Mouse (Mus musculus) testis, postnatal 14 days (tissue): ENCODE measurements at regions not wholly inside any gene's neighbourhood (a gene's known extent, or its start where the extent isn't known, plus 50 kb on each side); places are given as distances from the start of the nearest gene placed in this dataset.

Experiments
- DNase-seq: peaks from one replicate; pipeline ENCODE4 v3.0.0; 2021; ENCODE audit warnings: low spot score

DNA sequence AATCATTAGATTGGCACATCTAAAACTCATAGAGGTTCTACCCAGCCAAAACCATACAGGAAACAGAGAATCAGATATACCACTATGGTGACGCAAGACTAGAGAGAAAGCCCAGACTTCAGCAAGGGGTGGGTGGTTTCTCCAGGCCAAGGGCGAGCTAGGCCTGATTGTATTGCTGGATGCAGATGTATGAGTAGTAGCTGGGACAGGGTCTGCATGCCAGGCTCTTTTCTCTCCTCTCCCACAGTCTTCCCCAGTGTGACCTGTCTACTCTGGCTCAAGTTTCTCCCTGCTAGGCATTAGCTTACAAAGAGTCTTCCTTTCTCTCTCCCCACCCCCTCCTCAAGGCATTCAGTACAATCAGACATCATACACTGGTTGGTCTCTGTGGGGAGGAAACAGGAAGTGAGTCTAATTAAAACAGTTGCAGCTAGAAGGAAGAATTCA lies 181.8 kb upstream of the Sesn3 start:
- DNase-seq = no peak

DNA sequence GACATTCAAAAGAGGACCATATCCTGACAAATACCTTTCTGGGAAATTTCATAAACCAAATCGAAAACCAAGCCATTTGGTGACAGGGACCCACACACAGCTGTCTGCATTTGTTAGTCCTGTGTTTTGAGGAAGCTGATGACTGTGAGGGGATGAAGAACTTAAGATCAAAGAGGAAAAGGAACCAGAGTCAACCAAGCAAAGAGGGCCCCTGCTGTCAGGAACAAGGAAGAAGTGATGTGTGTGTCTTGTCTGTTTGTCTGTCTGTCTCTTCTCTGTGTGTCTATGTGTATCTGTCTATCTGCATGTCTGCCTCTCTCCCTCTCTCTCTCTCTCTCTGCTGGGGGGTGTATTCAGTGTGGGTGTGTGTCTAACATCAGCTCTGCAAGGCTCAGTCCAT lies 171.3 kb upstream of the Sesn3 start:
- DNase-seq = no peak

DNA sequence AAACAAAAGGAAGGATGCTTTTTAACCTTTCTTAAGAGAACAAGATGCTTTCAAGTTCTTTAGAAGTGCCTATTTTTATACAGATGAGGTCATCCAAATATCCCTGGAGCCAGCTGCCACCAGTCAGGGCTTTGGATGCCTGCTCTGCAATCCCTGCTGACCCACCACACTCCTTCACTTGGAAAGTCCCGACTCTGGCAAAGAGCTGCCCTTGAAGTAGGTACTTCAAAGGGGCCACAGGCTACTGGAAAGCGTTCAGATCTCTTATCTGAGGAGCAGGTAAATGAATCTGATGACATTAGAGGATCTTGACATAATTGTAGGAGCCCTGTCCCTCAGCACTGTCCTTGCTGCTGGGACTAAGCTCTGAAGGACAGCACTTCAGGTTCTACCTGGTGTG lies 169.9 kb upstream of the Sesn3 start:
- DNase-seq = no peak

DNA sequence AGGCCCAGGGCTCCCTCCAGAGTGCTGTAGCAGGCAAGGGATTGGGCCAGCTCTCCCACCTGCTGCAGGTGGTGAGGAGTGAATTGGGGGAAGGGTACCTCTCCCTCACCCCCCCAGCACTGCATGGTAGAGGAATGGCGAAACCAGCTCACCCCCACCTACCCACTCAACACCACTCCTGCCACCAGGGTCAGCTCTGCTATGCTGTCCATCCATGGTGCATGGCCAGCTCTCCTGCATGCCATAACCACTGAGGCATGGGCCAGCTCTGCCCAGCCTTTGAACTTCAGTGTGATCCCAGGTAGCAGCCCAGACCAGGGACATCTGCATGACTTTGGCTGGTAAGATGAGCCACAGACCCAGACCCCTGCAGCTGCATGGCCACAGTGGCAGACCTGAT lies 168.5 kb upstream of the Sesn3 start:
- DNase-seq = no peak

DNA sequence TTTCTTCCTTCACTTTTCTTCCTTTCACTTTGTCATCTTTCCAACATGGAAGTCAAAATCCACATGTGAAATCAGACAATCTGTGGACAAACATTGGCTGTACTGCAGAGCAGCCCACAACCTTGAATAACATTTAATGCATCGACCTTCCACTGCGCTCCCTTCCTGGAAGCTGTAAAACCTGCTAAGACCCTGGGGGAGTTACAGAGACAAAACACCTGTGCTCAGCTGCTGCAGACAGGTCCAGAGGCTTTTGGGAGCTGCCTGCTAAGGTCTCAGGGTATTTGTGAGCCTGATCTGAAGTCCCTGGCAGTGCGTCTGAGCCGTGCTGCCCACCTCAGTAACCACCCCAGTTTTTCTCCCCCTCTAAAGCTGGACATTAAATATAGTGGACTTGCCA lies 166.1 kb upstream of the Sesn3 start:
- DNase-seq = no peak

DNA sequence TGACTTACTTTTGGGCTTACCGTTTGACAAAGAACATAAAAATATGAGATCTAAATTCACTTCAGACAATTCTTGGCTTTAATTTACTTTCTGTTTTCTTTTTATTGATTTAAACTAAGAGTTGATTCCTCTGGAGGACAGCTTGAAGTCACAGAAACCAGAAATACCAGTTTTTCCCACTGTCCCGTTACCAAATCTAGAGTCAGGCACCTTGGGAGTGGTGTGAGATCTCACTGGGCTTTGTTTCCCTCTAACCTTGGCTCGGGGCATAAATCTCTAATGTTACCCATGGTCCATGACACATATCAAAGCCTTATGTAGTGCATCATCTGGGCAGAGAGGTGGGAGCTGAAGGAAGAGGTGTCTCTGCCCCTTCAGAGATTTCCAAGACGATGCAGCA lies 165.4 kb upstream of the Sesn3 start:
- no peak for DNase-seq

DNA sequence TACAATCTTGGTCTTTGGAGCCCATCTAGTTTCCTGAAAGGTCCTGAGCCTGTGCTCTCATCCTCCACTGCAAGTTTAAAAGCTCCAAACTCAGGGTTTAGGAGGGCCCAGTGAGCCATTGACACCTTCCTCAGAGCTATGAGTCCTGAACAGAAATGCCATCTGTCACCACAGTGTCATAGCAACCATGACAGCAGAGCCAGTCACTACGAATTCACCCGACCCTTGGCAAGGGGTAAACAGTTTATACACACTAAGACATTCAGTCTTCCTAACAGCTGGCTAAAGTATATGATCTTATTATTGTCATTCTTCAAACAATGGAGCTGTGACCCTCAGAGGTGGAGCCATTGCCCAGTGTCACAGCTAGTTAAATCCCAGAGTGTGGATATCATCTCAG lies 163.2 kb upstream of the Sesn3 start:
- no peak for DNase-seq

DNA sequence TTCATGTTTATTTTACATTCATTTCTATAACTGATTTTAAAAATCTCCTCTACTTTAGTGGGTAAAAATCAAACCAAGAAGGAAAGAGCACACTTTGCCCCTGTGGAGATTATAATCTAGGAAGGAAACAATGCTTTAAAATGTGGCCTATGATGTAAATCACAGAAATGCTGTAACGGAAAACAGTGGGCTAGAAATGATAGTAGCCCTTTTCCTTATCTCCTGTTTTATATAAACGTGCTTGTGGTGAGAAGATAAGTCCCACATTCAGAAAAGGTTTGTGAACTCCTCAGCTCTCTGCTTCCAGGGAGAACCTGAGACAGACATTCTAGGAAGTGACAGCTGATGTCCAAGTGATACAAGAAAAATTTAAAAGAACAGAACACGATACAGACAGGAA lies 159.3 kb upstream of the Sesn3 start:
- no peak for DNase-seq

DNA sequence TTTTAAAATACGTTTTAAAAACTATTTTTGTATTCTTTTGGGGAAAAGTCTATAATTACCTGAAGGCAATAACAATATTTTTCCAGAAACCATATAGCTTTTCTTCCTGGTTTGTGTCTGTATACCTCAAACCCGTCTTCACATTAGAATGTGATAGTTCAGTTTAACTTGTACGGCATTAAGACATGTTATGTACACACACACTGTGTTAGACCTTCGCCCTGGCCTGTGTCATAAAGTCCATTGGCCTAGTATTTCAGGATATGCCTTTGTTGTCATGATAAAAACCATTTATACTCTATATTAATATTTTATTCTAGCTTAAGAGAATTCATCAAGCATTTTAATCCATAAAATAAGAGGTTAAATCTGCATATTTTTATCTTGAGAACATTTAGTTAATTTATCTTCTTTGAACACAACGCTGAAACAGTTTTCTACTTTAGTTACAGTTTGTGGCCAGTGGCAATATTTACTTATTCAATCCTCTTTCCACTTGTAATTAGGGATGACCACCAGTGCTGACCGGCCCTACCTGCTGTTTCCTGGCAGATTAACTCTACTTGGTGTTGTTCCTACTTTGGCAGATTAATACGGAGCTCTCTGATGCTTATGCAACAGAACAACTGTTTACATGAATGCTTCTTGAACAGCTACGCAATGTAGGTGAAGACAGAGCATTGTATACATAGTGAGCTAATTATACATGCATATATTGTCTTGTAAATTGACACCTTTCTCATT lies 158.6 kb upstream of the Sesn3 start:
- DNase-seq = no peak

DNA sequence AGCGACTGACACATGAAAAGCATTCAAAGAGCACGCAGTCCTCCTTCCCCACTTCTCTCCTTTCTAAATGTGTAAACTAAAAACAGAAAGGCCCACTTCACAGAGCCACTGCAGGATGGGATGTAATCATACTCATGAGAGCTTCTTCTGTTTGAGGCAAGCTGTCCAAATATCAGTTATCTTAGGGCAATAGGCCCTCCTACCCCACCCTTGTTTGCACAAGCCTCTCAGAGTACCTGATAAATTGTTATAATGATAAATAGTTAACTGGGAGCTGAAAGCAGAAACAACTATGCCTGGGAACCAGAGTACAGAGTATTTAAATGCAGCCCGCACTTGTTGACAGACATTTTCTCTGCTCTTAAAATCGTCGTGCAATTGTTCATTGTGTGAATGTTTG lies 141.5 kb upstream of the Sesn3 start:
- DNase-seq = no peak

DNA sequence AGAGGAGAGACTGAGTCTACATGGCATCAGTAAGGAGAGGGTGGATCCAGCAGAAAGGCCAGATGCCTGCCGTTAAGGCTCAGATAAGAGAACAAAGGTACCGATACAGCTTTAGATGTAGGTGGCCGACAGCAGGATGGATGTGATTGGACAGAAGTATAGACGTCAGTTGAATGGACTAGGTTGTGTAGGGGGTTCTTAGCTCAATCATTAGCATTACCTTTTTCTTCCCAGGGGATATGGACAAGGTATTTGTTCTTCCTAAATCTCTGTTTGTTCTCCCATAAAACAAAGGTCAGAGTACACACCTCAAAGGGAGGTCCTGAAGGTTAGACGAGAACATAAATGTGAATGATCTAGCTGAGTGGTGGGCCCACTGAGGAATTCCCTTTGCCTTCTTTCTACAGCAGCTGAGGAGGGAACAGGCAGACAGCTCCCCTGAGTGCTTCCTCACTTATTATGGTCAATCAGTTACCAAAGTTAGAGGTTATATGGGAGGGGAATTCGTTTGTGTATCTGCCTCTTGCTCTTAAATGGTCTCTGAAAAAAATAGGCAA lies 139.9 kb upstream of the Sesn3 start:
- DNase-seq = no peak

DNA sequence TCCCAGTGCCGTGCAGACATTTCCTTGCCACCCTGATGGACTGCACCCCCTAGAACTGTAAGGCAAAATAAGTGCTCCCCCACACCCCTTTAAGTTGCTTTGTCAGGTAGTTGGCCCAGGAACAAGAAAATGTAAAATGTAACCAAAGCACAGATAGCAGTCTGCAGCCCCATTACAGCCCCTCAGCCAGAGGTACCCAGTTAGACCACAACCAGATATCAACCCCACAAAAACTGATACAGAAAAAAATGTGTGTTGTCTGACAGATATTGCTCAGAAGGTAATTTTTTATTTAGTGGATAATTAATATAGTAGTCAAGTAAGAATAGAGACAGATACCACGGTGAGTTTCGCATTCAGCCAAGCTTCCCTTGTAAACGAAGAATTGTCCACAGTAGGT lies 133.5 kb upstream of the Sesn3 start:
- no peak for DNase-seq

DNA sequence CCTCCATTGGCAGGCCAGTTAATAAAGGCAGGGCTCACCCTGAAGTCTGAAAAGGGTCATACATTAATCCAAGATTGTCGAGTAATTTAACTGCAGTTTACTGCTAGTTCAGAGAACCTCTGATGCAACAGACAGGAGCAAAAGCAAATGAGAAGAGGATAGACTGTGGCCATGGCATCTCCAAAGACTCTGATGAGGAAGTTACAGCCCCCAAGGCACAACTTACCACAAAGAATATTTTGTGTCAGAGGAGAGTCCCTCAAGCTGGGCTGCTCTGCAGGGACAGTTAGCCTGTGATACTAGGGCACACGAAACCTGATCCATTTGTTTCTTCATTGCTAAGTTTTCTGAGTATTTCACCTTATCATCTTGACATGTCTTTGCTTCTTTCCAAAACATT lies 130.9 kb upstream of the Sesn3 start:
- DNase-seq = no peak

DNA sequence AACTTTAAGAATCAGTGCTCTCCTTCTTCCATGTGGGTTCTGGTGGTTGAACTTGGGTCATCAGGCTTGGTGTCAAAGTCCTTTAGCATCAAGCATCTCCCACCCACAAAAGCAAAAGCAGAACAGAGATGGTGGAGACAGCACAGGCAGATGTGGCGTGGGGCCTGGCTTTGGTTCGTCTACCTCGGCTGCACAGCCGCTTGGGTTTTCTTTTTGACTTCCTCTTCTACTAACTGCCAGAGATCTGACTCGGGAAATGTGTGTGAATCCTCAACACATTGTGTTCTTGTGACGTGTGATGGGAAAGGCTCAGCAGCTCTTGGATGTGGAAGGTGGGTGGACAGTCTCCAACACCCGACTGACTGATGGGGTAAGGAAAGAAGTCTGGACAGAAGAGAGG lies 127.8 kb upstream of the Sesn3 start:
- DNase-seq = no peak

DNA sequence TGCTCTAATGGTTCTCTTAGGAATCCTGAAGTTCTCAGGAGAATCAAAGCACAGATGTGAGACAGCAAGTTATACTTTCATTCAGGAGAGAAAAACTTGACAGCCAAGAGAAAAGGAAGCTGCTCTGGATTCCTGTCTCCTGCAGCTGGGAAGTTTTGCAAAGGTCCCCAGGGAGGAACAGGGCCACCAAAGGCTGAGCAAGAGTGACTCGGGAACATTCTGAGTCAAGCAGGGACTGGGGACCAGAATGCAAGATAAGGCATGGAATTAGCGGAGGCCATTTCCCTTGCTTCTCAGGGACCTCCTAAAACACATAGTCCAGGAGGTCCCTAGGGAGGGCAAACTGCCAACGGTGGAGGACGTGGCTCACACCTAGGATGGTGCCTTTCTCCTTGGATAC lies 127.1 kb upstream of the Sesn3 start:
- no peak for DNase-seq

DNA sequence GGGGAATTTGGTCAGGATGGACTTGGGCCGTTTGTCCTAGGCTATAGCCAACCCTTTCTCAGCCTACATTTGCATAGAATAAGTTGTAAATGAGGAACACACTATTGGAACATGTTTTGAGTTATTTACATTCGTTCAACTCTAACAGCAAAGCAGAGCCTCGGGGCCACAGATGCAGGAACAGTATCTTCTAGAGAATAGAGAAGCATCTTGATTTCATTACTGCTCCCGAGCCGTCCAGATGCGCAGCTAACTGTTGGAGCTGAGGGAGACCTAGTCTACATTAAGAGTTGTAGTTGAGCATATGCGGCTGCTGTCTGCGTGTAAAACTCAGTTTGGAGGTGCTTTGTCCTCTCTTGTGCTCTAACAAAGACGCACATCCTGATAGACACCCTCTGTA lies 124.6 kb upstream of the Sesn3 start:
- DNase-seq = no peak

DNA sequence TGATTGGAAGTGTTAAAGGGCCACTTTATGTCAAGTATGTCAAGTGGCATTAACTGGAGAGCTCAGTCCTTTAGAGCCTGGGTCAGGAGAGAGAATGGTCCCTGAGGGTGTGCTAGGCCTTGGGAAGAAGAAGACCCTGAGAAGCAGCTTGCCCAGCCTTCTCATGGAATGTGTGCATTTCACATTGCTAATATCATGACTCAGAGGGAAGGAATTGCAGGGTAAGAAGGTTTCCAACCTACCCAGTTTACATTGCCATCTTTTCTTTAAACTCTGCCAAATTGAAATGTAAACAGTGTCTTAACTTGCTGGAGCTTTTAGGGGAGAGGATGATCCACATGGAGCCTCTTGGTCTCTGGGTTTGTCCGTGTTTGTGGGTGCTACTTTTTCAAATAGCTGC lies 117.9 kb upstream of the Sesn3 start:
- no peak for DNase-seq

DNA sequence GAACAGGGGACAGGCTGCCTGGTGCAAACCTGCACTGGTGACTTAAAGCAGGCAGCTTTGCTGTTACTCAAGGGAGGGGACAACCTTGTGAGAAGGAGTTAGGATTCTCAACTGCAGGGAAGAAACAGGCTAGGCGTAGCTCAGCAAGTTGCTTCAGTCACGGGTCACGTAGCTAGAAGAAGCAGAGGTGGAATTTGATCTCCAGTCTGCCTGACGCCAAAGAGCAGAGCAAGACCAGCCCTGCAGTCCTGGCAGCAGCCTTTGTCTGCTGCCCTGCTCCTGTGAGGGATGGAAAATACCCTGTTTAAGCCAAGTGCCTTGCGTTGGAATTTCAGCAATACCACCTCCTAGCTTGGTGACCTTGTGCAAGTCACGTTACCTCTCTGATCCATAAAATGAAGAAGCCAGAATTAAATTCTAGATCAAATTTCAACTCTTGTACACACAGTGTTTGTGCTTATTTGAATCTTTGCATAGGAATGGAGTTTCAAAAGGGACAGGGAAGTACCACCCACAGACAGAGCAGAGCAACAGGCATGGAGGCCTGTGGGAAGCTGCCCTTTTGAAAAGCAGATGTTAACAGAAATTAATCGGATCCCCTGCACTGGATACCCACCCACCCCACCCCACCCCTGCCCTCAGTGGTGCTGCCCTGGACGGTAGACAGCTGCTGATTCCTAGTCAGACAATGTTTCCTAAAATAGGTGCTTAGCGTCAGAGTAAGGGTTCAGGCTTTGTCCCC lies 116.6 kb upstream of the Sesn3 start:
- DNase-seq = no peak

DNA sequence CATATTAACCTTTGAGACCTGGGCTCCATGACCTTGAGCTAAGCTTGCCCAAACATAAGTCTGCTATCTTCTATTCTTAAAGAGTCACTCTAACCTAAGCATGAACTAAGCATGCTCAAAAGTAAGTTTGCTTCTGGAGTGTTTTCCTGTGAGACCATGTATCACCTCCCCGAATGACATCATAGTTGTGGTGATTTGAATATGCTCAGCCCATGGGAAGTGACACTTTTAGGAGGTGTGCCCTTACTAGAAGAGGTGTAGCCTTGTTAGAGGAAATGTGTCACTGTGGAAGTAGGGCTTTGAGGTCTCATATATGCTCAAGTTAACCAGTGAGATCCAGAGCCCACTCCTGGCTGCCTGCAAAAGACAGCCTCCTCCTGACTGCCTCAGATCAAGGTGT lies 114.7 kb upstream of the Sesn3 start:
- no peak for DNase-seq

DNA sequence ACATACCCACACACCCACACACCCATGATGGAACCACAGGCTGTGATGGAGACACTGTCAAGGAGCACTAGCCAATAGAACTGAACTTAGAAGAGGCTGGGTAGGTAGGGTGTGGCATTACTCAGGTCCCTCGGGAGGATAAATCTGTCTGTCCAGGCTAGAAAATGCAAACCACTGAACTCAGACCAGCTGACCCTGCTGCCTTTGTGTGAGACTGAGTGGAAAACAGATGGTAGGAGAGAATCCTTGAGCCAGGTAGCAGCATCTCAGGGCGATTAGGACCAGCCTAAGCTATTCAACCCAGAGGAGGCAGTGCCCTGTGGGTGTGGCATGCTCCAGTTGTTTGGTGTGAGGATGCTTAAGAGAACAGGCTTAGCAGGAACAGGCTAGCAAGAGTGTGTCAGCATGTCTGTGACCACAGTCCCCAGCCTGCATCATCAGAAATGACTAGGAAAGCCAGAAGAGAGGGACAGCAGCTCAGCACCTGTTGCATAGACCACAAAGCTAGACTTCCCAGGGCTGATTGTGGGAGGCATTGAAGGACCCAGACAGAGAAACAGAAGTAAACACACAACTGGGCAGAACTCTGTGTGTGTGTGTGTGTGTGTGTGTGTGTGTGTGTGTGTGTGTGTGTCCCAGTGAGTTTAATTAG lies 103.2 kb upstream of the Sesn3 start:
- DNase-seq = no peak

DNA sequence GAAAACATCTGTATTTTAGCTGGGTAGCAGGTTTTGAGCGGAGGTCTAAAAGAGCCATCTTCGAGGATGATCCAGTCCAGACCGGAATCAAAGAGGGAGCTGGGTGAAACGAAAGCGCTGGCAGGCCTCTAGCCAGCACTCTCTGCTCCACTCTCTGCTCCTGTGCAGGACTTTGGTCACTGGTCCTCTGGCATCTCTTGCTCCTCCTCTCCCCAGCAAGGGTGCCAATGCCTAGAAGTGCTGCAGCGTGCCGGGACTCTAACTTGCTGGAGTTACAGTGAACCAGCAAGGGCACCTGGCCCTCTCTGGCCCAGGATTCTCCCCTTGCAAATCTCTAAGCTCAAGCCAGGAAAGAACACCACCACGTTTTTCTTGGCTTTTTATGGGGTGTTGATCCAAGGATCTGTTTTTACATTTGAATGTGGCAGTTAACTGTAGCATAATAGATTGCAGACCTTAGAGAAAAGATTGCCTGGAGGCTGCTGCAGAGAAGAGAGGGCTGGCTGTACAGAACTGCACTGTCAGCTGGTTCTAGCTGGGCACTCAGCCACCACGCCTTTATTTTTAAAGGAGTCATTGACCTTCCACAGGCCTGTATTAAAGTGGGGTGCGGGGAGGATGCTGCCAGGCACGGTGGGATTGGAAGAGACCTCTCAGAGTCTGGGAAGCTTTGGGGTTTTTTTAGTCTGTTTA lies 101.1 kb upstream of the Sesn3 start:
- peak; percentile 33 for DNase-seq

DNA sequence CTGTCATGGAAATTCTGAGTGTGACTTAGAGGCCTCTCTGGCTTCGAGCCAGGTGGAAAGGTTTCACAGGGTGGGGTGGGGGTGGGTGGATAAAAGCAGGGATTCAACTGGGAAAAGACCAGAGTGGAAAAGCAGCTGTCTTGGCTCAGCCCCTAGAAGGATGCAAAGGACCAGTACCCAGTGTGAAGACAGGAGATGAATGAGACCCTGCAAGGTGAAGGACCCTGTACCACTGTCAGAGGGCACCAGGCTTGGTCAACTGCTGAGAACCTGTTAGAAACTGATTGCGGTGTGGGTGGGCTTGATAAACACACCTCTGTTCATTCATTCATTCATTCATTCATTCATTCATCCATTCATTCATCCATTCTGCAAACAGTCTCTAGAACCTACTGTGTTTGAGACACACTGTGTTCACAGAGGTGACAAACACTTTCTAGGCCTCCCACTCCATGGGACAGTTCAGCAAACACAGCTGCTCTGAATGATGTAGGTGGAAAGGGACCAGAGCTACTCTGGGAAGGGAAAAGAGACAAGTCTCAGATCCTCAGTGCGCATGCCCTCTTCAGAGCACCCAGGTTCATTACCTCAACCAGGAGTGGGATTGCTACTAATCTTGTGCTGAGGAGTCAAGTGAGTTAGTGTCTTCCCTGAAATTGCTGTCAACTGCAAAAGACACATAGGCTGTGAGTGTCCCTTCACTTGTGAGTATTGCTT lies 100.4 kb upstream of the Sesn3 start:
- DNase-seq = no peak
